Mouse (Mus musculus) CD8-positive naive resting alpha-beta T cell, adult 2 months (primary cell): Measurements from ENCODE around the gene Kynu.

ENCODE experiments used
- DNase-seq, 2 experiments: peaks; one replicate each; pipeline ENCODE4 v3.0.0; 2022; ENCODE audit warnings: low read depth in 2 of 2, low spot score in 2 of 2

Kynu gene

DNA sequence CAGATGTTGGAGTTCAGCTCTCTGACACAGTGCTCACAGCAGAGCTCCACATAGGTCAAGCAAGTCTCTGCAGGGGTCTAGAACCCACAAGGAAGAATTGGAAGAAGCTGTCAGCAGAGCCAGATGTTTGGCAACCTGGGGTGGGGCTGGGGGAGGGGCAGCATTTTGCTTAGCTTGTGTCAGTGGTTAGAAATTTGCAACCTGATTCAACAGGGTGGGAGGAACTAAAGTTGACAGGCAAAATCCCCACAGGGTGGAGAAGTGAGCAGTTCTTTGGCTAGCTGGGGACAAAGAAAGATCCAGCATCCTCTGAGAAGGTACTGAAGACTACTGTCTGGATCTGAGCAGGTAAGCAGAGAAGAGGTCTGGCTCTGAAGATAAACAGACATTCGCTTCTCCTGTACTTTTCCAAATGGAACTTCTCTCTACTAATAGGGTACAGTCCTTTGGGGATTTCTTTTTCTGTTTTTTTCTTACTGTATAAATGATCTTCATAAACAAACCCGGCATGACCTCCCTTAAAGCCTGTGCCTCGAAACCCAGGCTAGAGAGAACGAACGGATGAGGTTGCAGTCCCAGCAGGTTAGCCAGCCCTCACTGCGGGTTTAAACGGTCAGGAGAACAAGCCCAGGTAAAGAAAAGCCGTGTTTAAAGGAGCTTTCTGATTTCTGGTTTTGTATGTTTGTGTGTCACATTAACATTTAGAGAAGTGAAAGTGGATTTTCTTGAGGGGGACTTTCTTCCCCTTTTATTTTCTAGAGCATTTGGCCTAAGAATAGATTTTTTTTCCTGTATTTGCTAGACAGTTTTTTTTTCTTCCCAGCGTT, at the start of gene Kynu:
Kynu (plus strand) TSS at position 268 of the 827 bp plus-strand sequence.
- no peak for DNase-seq

DNA sequence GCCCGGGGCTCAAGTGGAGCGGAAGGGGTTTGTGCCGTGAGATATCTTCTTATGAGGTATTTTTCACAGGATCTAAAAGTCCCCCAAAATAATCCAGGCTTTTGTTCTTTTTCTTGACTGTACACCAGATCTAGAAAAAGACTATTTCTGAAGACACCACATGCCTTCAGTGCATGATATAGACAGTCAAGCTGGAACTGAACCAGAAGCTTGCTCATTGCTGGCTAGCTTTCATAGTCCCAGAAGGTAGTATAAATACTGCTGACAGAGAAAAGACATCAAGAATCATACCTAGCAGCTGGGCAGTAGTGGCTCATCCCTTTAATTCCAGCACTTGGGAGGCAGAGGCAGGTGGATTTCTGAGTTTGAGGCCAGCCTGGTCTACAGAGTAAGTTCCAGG, 48.9 kb upstream of the Kynu start:
- DNase-seq: no peak

DNA sequence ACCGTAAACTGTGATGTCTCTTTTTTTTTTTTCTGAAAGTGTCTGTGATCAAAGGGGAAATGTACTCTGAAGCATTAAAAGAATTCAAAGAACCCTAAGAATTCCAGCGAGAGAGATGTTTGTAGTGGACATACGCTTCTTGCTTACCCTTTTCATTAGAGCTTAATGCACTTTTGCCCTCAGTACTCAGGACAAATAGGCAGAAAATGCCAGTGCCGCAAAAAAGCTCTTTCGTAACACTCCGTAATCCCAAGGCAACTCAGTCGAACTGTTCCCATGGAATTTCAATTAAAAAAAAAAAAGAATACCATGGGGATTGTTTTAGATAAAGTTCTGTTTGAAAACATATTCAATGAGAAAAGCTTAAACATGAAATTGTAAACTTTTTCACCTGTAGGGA, 41.3 kb upstream of the Kynu start:
- no peak for DNase-seq

- DNase-seq: no peak
Observed at GRCm38 (mm10) chr2:43534417-43534816, 20.7 kb upstream of the Kynu start.

GRCm38 (mm10) chr2:43542615-43543014, 12.5 kb upstream of the Kynu start:
- DNase-seq: no peak

GRCm38 (mm10) chr2:43545665-43546064, 9.5 kb upstream of the Kynu start:
- no peak for DNase-seq

- no peak for DNase-seq
Observed at GRCm38 (mm10) chr2:43546448-43546847, 8.7 kb upstream of the Kynu start.

DNA sequence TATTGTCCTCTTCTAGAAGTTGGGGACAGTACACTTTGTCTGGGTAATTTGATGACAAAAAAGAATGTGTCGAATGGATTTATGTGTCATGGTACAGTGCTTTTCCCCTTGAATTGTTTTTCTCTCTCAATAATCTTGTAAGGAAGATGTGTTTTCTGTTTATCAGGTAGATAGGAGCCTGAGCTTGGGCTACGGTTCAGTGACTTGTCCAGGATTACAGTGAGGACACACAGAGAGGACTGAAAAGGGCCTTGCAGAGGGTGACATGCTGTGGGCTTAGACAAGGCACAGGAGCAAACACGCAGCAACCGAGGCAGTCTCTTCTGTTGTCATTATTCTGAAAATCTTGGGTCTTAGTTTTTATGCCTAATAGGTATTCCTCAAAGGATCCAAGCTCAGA, 913 bp upstream of the Kynu start:
- DNase-seq: no peak

GRCm38 (mm10) chr2:43555889-43556285, 758 bp downstream of the Kynu start:
- no peak for DNase-seq

- DNase-seq: no peak
Observed at GRCm38 (mm10) chr2:43556985-43557384, 1.9 kb downstream of the Kynu start.

- DNase-seq: no peak
Observed at GRCm38 (mm10) chr2:43561209-43561608, 6.1 kb downstream of the Kynu start.

DNA sequence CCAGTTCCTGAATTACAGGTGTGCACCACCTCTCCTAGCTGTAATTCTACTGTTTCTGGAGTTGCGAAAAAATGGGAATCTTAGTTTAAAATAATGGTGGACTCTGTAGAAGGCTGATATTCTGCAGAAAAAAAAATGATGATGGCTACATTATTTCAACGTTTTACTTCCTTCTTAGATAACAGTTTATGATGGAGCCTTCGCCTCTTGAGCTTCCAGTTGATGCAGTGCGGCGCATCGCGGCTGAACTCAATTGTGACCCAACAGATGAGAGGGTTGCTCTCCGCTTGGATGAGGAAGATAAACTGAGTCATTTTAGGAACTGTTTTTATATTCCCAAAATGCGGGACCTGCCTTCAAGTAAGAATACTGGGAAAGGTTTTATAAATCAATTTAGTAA, 7.7 kb downstream of the Kynu start:
- DNase-seq: no peak

- DNase-seq: no peak
Observed at GRCm38 (mm10) chr2:43568406-43568805, 13.3 kb downstream of the Kynu start.

DNA sequence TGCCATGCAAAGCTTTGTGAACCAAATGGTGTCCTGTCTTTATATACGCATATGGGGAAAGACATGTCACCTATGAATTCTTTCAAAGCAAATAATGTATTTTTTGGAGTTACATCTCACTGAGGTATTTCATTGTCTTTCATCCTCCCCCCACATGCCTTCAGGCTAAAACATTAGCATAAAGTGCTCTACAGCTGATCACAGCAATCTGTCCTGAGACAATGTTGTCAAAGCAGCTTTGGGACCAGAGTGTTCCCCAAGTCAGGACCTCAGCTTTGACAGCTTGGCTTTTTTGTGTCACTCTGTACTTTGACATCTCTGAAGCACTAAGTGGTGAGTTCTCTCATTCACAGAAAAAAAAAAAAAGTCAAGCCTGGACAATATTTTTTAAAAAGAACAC, 18.4 kb downstream of the Kynu start:
- DNase-seq: no peak

DNA sequence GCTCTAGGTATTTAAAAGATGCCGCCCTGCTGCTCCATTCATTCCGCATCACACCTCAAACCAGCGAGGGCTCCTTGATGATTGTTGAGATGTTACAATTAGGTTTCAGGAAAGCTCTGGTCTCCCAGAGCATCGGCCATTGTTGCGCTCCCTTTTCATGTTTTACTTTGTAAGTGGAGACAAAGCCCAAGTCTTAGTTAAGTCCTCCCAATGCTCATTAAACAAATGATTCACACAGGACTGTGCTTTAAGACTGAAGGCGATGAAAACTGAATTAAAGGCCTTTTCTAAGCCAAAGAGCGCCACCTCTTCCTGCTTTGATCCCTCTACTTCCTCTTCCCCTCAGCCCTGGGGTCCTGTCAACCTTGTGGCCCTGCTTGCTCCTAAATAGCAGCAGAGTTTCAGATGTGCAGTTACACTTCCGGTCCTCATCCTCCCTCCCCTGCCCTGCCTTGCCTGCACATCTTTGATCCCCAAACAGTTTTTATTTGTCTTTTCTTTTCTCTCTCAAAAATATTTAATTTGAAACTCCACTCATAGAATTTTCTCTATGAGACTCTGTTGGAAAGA, 28.2 kb downstream of the Kynu start:
- no peak for DNase-seq

- DNase-seq: no peak
Observed at GRCm38 (mm10) chr2:43585508-43585907, 30.4 kb downstream of the Kynu start.

- no peak for DNase-seq
Observed at GRCm38 (mm10) chr2:43587832-43588231, 32.7 kb downstream of the Kynu start.

DNA sequence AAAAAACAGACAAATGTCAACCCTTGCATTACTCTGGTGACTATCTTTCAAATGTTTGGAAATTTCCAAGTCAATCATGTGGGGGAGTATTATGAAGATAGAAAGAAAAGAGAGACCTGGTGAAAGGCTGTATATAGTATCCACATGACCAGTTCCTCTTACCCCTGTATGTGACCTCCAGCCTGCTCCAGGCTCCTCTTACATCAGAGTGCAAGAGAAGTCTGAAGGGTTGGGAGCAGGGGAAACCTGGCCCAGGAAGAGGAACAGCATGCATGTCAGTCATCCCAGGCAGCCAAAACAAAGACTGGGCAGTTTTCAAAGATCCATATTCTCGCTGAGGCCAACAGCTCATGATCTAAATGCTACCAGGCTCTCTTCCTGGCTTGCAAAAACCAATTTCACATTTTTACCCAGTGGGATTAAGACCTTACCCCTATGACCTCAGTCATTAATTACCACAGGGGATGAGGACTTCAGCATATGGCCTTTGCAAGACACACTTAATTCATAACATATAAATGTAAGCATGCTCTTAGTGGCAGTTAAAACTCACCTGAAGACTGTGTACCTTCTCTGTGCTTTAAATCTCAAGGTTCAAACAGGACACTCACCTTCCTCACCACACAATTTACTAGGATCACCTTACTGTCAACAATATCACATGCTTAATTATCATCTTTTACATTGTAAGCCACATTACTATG, 37.0 kb downstream of the Kynu start:
- no peak for DNase-seq

GRCm38 (mm10) chr2:43613571-43613970, 58.4 kb downstream of the Kynu start:
- DNase-seq: no peak

GRCm38 (mm10) chr2:43621140-43621539, 66.0 kb downstream of the Kynu start:
- DNase-seq: no peak

DNA sequence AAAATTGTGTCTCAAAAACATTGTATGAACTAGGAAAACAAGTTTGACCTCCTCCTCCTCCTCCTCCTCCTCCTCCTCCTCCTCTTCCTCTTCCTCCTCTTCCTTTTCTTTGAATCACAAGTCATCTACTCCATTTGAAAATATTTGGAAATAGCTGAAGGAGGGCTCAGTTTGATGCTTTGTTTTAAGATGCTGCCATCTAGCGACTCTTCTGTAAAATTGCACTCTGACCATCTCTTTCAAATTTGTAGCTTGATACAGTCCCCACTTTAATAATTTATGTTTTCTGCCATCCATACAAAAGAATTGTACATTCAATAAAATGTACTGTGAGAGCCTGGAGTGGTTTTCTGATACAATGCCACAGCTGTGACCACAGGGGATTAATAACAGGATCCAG, 67.7 kb downstream of the Kynu start:
- DNase-seq: no peak

- DNase-seq: no peak
Observed at GRCm38 (mm10) chr2:43631786-43632185, 76.7 kb downstream of the Kynu start.
